Mouse (Mus musculus) large intestine, adult 2 months (tissue): ENCODE measurements around the gene Ppp1r9a. TPM values are rescaled to one million over a fixed set of nuclear protein-coding genes. Genes with fewer than 3 reads are reported as not detected.

Experiments used
- DNase-seq: peaks from one replicate; pipeline ENCODE4 v3.0.0-alpha.2; 2012; ENCODE audit warnings: low read depth, low spot score
- WGBS: fragments of 180-500 bp; shearing (Covaris S2); methylation state at CpG from one replicate; pipeline ENCODE4 v1.1.7; 2018; 5-methylcytosine and 5-hydroxymethylcytosine counted together
- polyA plus RNA-seq: library from polyadenylated mRNA; depleted of rRNA; stranded (reverse); fragments of >200 nt; gene quantifications from 2 replicates; pipeline ENCODE4 v1.2.3, GENCODE M21; 2012

The Ppp1r9a gene
- polyA plus RNA-seq, 1 experiment = 1.8 TPM

DNA sequence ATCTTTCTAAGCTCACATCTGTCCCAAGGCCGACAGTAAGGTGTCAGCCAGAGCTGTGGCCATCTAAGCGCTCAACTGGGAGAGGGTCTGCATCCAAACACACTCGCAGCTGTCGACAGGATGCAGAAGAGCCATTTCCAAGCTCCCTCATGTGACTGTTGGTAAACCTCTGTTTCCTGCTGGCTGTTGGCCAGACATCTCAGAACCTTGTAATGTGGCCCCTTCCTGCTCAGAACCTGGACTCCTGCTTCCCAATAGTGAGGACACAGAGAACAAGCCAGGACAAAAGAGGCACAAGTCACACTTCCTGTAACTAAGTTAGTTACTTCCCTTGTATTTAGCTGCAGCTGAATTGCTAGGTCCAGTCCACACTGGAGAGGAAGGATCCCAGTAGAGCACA, 190.8 kb downstream of the Ppp1r9a start:
- 49% methylated on average over 4 of the region's 4 CpGs for WGBS
- DNase-seq = no peak

DNA sequence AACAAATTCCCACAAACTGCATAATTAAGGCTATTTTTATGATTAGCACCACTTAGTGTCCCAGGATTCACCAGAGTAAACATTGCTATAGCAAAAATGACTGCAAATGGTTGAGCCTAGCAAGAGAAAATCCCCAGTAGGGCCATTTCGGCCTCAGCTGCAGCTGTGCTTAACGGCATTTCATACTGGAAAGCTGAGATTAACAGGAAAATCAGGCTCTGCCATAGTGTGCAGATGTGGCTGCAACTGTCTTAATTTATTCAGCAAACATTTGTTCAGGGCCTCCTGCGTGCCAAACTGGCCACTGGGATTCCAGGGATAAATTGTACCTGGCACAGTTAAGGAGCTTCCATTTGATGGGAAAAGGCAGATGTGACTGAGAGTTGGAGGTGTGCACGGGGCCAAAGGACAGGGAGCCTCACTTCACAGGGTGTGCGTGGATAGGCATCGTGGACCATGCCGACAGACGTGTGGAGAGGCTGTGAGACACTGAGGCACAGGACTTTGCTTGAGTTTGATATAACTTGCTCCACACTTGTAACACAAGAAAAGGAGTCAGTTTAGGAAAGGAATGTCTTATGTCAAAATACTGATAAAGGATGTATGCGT, 192.8 kb downstream of the Ppp1r9a start:
- DNase-seq = no peak
- 69% methylated on average over 9 of the region's 9 CpGs for WGBS

- no peak for DNase-seq
- 81% methylated on average over 3 of the region's 3 CpGs for WGBS
Observed at GRCm38 (mm10) chr6:5097309-5097708, 194.6 kb downstream of the Ppp1r9a start.

DNA sequence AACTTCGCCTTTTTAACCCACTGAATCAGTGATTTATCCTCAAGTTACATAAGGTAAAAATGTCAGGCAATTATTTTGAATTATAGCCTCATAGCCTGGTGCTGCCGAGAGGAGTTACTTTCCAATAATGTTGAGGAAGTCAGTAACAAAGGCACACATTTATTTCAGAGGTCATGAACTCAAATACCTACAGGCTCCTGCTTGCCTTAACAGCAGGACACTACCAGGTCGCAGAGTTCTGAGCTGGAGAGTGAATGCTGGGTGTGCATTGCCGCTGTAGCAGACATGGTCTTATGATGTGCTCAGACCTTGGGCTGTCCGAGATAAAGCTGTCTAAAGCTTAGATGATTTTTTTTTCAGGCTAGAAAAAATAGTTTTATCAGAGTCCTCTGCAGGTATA, 196.6 kb downstream of the Ppp1r9a start:
- 36% methylated on average over 5 of the region's 5 CpGs for WGBS

GRCm38 (mm10) chr6:5099842-5100241, 197.1 kb downstream of the Ppp1r9a start:
- WGBS = 51% methylated on average over 8 of the region's 8 CpGs
- DNase-seq = no peak

More for the DNA sequence above, 196.6 kb downstream of the Ppp1r9a start:
- no peak for DNase-seq

GRCm38 (mm10) chr6:5100347-5100746, 197.6 kb downstream of the Ppp1r9a start:
- DNase-seq = no peak
- WGBS = 89% methylated on average over 10 of the region's 10 CpGs

- WGBS = 47% methylated on average over 2 of the region's 2 CpGs
- no peak for DNase-seq
Observed at GRCm38 (mm10) chr6:5102741-5103140, 200.0 kb downstream of the Ppp1r9a start.

DNA sequence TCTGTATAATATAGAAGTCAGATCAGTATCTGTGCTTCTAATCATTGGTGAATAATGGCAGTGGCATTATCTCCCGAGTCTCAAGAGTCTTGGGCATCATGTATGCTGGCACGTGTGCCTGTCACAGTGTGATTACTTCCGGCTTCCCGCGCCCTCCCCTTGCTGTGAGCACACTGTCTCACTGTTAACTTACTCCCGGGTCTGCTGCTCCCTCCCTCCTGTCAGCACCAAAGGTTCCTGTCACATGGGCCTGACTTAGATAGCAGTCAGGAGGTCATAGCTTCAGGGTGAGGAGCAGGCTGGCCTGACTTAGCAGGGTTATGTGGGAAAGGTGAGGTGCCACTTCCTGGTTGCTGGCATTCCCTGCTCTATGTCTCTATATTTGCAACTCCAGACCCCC, 201.1 kb downstream of the Ppp1r9a start:
- 34% methylated on average over 6 of the region's 6 CpGs for WGBS
- DNase-seq = no peak

DNA sequence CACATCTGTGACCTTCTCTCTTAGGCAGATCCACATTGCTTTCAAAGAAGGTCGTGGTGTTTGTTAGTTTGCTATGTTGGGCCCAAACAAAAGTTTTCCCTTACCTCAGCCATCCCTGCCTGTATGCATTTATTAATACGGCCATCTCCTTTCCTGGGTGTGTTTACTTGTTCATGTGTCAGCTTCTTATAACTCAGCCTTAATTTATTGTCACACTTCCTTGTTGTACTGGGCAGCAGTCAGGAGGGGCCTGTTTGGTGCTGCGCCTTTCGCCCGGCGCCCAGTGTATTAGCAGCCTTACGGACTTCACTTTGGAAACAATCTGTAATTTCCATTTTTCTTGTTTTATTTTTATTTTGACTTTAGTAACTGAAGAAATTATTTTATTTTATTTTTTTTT, 201.5 kb downstream of the Ppp1r9a start:
- no peak for DNase-seq
- 82% methylated on average over 7 of the region's 7 CpGs for WGBS

GRCm38 (mm10) chr6:5108494-5108893, 205.8 kb downstream of the Ppp1r9a start:
- no peak for DNase-seq
- WGBS = 83% methylated on average over 3 of the region's 3 CpGs

DNA sequence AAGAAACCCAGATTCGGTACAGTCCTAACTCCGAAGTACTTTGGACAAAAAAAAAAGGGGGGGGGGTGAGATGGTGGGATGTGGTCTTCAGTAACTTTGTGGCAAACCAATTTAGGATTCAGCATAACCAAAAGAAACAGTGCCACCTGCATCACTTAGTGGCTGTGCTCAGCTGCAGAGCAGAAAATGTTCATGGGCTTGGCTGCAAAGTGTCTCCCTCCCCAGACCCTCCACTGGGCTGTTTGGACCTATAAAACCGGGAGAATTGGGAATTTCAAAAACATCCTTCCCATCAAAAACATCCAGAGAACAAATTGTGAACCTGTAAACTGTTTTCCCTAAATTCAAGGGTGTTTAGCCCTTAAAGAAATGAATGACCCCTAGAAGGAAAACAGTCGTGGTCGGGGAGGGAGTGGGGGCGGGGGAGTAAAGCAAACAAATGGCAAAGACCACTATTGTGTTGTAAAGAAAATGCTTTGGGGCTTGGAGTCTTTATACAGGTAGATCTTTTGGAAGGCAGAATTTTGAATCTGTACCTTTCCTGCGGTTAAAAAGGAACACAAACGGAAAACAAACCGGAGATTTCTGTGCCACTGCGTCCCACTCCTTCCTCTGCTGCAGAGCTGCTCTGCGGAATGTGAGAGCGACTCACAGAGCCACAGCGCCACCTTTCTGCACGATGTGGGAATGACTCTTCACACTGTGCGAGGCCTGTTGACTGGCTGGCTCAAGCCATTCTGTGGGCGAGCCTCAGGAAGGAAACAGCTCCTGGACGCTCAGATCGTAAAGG, 207.4 kb downstream of the Ppp1r9a start:
- peak; percentile 57 for DNase-seq
- WGBS = 13% methylated on average over 18 of the region's 18 CpGs

DNA sequence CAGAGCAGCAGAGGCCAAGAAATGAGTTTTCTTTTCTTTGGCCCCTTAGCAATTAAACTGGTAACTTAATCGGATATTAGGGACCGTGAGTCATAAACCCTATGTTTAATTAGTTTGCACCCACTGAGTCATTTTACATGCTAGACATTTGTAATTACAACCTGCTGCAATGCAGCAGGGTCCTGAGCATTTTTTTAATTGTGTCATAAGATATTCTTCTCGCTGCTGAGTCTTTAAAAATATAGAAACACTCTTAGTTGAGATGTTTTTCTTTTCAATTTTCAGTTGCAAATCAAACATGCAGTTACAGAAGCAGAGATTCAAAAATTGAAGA, 208.0 kb downstream of the Ppp1r9a start:
- DNase-seq = no peak
- 20% methylated on average over 3 of the region's 3 CpGs for WGBS

DNA sequence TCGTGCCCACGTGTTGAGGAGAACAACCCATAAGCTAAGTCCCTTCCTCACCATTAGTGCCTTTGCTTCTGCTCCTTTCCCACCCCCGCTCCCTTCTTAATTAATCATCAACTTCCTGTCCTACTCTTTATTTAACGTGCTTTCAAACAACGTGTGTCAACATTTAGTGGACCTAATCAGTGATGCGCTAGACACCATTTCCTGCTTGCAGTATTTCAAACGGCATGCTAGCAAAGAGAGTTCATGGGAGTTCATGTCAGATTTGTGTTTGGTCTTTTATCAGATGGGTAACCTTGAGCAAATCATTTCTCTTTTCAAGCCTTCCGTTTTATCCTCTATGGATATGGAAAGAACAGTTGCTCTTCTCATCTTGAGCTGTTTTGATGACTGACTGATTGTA, 210.4 kb downstream of the Ppp1r9a start:
- 32% methylated on average over 8 of the region's 8 CpGs for WGBS
- DNase-seq = no peak

GRCm38 (mm10) chr6:5113734-5114133, 211.0 kb downstream of the Ppp1r9a start:
- 75% methylated on average over 5 of the region's 5 CpGs for WGBS
- no peak for DNase-seq

DNA sequence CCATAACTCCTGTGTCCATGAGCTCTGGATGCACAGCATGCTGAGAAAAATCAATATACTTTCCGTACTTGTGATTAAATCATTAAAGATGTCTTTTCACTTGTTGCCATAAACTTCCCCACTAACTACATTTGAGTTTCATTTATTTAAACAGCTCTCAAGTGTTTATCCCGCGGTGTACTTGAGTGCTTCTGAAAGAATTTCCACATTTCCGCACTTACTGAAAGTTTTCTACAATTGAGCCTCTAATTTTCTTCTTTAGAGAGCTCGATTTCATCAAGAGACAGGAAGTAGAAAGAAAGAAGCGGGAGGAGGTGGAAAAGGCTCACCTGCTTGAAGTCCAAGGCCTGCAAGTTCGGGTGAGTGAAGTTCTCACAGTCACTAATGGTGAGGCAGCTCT, 212.1 kb downstream of the Ppp1r9a start:
- WGBS = 83% methylated on average over 7 of the region's 7 CpGs
- DNase-seq = no peak

DNA sequence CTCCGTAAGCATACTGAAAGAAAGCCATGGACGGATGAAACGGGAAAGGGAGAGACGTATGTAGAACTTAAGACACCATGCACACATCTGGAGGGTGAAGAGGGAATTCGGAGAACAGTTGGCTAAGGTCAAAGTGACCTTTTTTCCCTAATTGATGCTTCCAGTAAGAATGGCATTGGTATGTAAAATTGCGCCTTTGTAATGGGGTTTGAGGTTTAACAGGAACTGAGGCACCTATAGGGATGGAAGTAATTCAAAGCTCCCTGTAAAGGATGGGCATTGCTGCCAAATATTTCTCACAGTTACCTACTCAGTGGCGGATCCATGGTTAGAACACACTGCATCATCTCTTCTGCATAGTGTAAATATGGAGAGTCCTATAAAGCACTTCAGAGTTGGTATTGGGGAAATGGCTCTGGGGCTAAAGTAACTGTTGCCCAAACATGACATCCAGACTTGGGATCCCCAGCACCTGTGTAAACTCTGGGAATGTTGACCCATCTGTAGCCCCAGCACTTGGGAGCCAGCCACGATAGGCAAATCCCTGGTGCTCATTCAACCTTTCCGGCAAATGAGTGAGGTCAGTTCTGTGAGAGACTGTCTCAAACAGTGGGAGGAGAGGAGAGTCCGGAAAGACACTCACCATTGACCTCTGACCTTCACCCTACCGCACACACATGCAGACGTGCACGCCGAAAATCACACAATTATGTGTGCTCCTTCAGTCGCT, 216.6 kb downstream of the Ppp1r9a start:
- 87% methylated on average over 15 of the region's 15 CpGs for WGBS
- DNase-seq = no peak

DNA sequence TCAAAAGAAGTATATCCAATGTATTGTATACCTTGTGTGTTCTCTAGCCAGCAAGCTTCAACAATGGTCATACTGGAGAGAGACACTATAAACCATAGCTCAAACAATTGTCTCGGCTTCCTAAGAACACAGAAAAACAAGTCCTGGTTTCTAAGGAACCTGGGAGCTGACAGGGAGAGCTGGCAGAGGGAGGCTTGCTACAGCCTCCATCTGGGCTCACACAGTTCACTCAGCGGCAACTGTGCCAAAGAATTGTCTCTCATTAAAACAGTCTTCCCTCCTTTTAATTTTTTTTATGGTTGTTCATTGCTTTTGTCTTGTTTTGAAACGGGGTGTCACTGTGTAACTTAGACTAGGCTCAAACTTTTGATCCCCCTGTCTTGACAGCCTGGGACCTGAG, 217.5 kb downstream of the Ppp1r9a start:
- 43% methylated on average over 3 of the region's 3 CpGs for WGBS
- DNase-seq = no peak

- WGBS = 92% methylated on average over 14 of the region's 14 CpGs
- no peak for DNase-seq
Observed at GRCm38 (mm10) chr6:5129364-5130093, 226.8 kb downstream of the Ppp1r9a start.

DNA sequence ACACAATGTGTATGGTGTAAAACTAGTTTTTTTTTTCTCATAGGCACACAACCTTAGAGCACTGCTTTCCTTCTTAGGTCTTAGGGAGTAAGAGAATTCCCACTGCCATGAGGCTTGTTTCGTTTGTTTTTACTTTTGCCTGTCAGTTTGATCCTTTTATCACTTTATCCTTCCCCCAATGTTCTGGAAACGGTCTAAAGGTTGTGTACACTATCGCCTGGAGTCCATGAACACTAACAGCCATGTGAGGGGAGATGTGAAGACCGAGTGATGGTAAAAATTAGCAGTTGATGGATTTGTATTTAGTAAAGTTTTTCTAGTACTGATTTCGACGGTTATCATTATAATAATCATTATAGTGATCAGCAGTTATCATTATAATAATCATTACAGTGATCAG, 232.3 kb downstream of the Ppp1r9a start:
- WGBS = 41% methylated on average over 6 of the region's 6 CpGs
- DNase-seq = no peak

DNA sequence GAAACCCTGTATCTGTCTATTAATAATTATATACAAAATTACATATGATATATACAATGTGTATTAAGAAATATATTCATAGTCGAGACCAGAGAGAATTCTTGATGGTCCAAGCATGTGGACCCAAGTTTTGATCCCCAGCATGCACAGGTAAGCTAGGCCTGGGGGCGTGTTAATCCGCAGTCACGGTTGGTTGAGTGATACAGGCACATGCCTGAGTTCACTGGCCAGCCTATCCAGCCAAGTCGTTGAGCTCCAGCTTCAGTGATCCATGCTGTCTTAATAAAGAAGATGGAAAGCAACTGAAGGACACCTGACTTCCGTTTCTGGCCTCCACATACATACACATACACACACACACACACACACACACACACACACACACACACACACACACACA, 233.3 kb downstream of the Ppp1r9a start:
- 77% methylated on average over 6 of the region's 6 CpGs for WGBS
- DNase-seq = no peak
